Mouse (Mus musculus) heart, embryonic 15.5 days (tissue): ENCODE data around the gene Dzip3. TPM values are rescaled to one million over a fixed set of nuclear protein-coding genes. Genes with fewer than 3 reads are reported as not detected.

Source experiments
- ATAC-seq: fragments of 200-750 bp; cut with Nextera tagmentation; replicated peaks from 2 replicates; pipeline ENCODE4 v1.8.0; 2017; ENCODE audit warnings: low read depth, moderate TSS enrichment; ENCODE audit not compliant: insufficient number of reproducible peaks, insufficient read depth, low FRiP score
- H3K27ac ChIP-seq: fragments of 300-500 bp; sonication (generic); 2 replicates; pipeline ENCODE4 v1.5.1; 2015; ENCODE audit warnings: mild to moderate bottlenecking, inconsistent platforms
- H3K27me3 ChIP-seq: fragments of 300-500 bp; sonication (generic); 2 replicates; pipeline ENCODE4 v1.6.1; 2015; ENCODE audit warnings: inconsistent platforms
- H3K36me3 ChIP-seq: fragments of 300-500 bp; sonication (generic); 2 replicates; pipeline ENCODE4 v1.6.1; 2015; ENCODE audit warnings: mild to moderate bottlenecking, inconsistent platforms
- H3K4me1 ChIP-seq: fragments of 300-500 bp; sonication (generic); replicated peaks from 2 replicates; pipeline ENCODE4 v1.6.1; 2015; ENCODE audit warnings: inconsistent platforms
- H3K4me2 ChIP-seq: fragments of 300-500 bp; sonication (generic); 2 replicates; pipeline ENCODE4 v1.6.1; 2015; ENCODE audit warnings: inconsistent platforms, mild to moderate bottlenecking, moderate library complexity
- H3K4me3 ChIP-seq: fragments of 300-500 bp; sonication (generic); 2 replicates; pipeline ENCODE4 v1.5.1; 2015; ENCODE audit warnings: mild to moderate bottlenecking, inconsistent platforms
- H3K9ac ChIP-seq: fragments of 300-500 bp; sonication (generic); 2 replicates; pipeline ENCODE4 v1.6.1; 2015; ENCODE audit warnings: mild to moderate bottlenecking, inconsistent platforms
- H3K9me3 ChIP-seq: fragments of 300-500 bp; sonication (generic); replicated peaks from 2 replicates; pipeline ENCODE4 v1.6.1; 2016; ENCODE audit warnings: inconsistent platforms
- WGBS: fragments of 180-500 bp; shearing (Covaris S2); methylation state at CpG from one replicate; pipeline ENCODE4 v1.1.7; 2015; ENCODE audit warnings: mixed read lengths; 5-methylcytosine and 5-hydroxymethylcytosine counted together
- polyA plus RNA-seq: library from polyadenylated mRNA; unstranded; fragments of >200 nt; fragmentation: Nextera tagmentation; extraction: Ambion mirVana; gene quantifications from 2 replicates; pipeline ENCODE4 v1.2.1, GENCODE M21; 2015

The Dzip3 gene
- polyA plus RNA-seq, 1 experiment from 2014 or later = 15.4 TPM

- no peak for ATAC-seq
- H3K9me3 ChIP-seq = no peaks in the 10 kb centered on the region
- no peak overlapping the region for H3K4me2 ChIP-seq
These were observed 8.8 kb downstream of the Dzip3 start for GRCm38 (mm10) chr16:48985034-48985627.

GRCm38 (mm10) chr16:48979965-48980364 is 14.0 kb downstream of the Dzip3 start:
- no peak overlapping the region for H3K4me2 ChIP-seq
- H3K9me3 ChIP-seq = no peaks in the 10 kb centered on the region
- no peak overlapping the region for H3K9ac ChIP-seq
- H3K27ac ChIP-seq = no peak overlapping the region
- no peaks in the 10 kb centered on the region for H3K27me3 ChIP-seq
- no peak overlapping the region for H3K4me3 ChIP-seq
- no peak for ATAC-seq
- peaks cover 22% of the 10 kb centered on the region for H3K36me3 ChIP-seq
- H3K4me1 ChIP-seq = no peaks in the 10 kb centered on the region

More at GRCm38 (mm10) chr16:48985034-48985627, 8.8 kb downstream of the Dzip3 start:
- Histone ChIP-seq H3K27me3 (no peaks in the 10 kb centered on the region), H3K36me3 (peaks cover 10% of the 10 kb centered on the region), H3K9ac (no peak overlapping the region), H3K27ac (no peak overlapping the region), H3K4me3 (no peak overlapping the region), H3K4me1 (peaks cover 10% of the 10 kb centered on the region; the same call in 1 of the 2 replicates)
- 75% methylated on average over 5 of the region's 5 CpGs for WGBS

- Histone ChIP-seq H3K27me3 (no peaks in the 10 kb centered on the region), H3K4me3 (no peak overlapping the region), H3K9me3 (no peaks in the 10 kb centered on the region), H3K27ac (no peak overlapping the region), H3K9ac (no peak overlapping the region), H3K4me1 (no peaks in the 10 kb centered on the region), H3K36me3 (peaks cover 23% of the 10 kb centered on the region), H3K4me2 (no peak overlapping the region)
- 98% methylated on average over 1 of the region's 1 CpGs for WGBS
- ATAC-seq = no peak
These were observed 20.4 kb downstream of the Dzip3 start for GRCm38 (mm10) chr16:48973548-48973947.

GRCm38 (mm10) chr16:48972996-48973395 is 21.0 kb downstream of the Dzip3 start:
- H3K27me3 ChIP-seq = no peaks in the 10 kb centered on the region
- H3K9ac ChIP-seq = no peak overlapping the region
- H3K4me1 ChIP-seq = no peaks in the 10 kb centered on the region
- H3K4me2 ChIP-seq = no peak overlapping the region
- no peaks in the 10 kb centered on the region for H3K9me3 ChIP-seq
- peaks cover 18% of the 10 kb centered on the region for H3K36me3 ChIP-seq
- WGBS = 93% methylated on average over 2 of the region's 2 CpGs
- H3K4me3 ChIP-seq = no peak overlapping the region
- H3K27ac ChIP-seq = no peak overlapping the region
- ATAC-seq = no peak

- Histone ChIP-seq H3K9me3 (no peaks in the 10 kb centered on the region), H3K4me3 (no peak overlapping the region), H3K4me2 (no peak overlapping the region), H3K36me3 (peaks cover 22% of the 10 kb centered on the region), H3K27me3 (no peaks in the 10 kb centered on the region), H3K27ac (no peak overlapping the region), H3K9ac (no peak overlapping the region), H3K4me1 (no peaks in the 10 kb centered on the region)
- no peak for ATAC-seq
- 71% methylated on average over 1 of the region's 1 CpGs for WGBS
These were observed 52.2 kb downstream of the Dzip3 start for GRCm38 (mm10) chr16:48941805-48942204.

GRCm38 (mm10) chr16:48923724-48924123 is 70.2 kb downstream of the Dzip3 start:
- no peak overlapping the region for H3K4me2 ChIP-seq
- no peak overlapping the region for H3K27ac ChIP-seq
- H3K4me1 ChIP-seq = no peaks in the 10 kb centered on the region
- no peak overlapping the region for H3K9ac ChIP-seq
- ATAC-seq = no peak
- no peaks in the 10 kb centered on the region for H3K9me3 ChIP-seq
- WGBS = 60% methylated on average over 1 of the region's 1 CpGs
- no peaks in the 10 kb centered on the region for H3K27me3 ChIP-seq
- no peak overlapping the region for H3K4me3 ChIP-seq
- H3K36me3 ChIP-seq = peaks cover 25% of the 10 kb centered on the region

GRCm38 (mm10) chr16:48913206-48913605 is 80.8 kb downstream of the Dzip3 start:
- no peak for ATAC-seq
- no peak overlapping the region for H3K4me2 ChIP-seq
- H3K9me3 ChIP-seq = no peaks in the 10 kb centered on the region
- no peaks in the 10 kb centered on the region for H3K36me3 ChIP-seq
- H3K4me3 ChIP-seq = no peak overlapping the region
- WGBS = 89% methylated on average over 3 of the region's 3 CpGs
- H3K27me3 ChIP-seq = no peaks in the 10 kb centered on the region
- no peaks in the 10 kb centered on the region for H3K4me1 ChIP-seq
- H3K27ac ChIP-seq = no peak overlapping the region
- H3K9ac ChIP-seq = no peak overlapping the region

GRCm38 (mm10) chr16:48911184-48911583 is 82.8 kb downstream of the Dzip3 start:
- WGBS = 77% methylated on average over 1 of the region's 1 CpGs
- no peak overlapping the region for H3K9ac ChIP-seq
- no peak overlapping the region for H3K27ac ChIP-seq
- no peaks in the 10 kb centered on the region for H3K36me3 ChIP-seq
- no peaks in the 10 kb centered on the region for H3K27me3 ChIP-seq
- H3K4me1 ChIP-seq = no peaks in the 10 kb centered on the region
- no peak overlapping the region for H3K4me3 ChIP-seq
- no peaks in the 10 kb centered on the region for H3K9me3 ChIP-seq
- no peak overlapping the region for H3K4me2 ChIP-seq
- no peak for ATAC-seq

- 43% methylated on average over 1 of the region's 1 CpGs for WGBS
- Histone ChIP-seq H3K4me3 (no peak overlapping the region), H3K27me3 (no peaks in the 10 kb centered on the region), H3K4me1 (no peaks in the 10 kb centered on the region), H3K27ac (no peak overlapping the region), H3K9ac (no peak overlapping the region), H3K4me2 (no peak overlapping the region), H3K9me3 (no peaks in the 10 kb centered on the region), H3K36me3 (no peaks in the 10 kb centered on the region)
- ATAC-seq = no peak
These were observed 94.1 kb downstream of the Dzip3 start for GRCm38 (mm10) chr16:48899868-48900267.

- H3K27me3 ChIP-seq = no peaks in the 10 kb centered on the region
- no peaks in the 10 kb centered on the region for H3K9me3 ChIP-seq
- no peak overlapping the region for H3K4me3 ChIP-seq
- 38% methylated on average over 2 of the region's 2 CpGs for WGBS
- no peak overlapping the region for H3K27ac ChIP-seq
- ATAC-seq = no peak
- no peak overlapping the region for H3K4me2 ChIP-seq
- no peaks in the 10 kb centered on the region for H3K4me1 ChIP-seq
- H3K9ac ChIP-seq = no peak overlapping the region
- H3K36me3 ChIP-seq = no peaks in the 10 kb centered on the region
These were observed 103.2 kb downstream of the Dzip3 start for GRCm38 (mm10) chr16:48890733-48891132.
